Mouse (Mus musculus): Measurements from ENCODE around the gene Platr17.

- TF ChIP-seq CTCF (IDR thresholded peaks at IDR 0.05) (peak; percentile 77), EP300 (IDR thresholded peaks at IDR 0.05) (no peak)
Observed at GRCm38 (mm10) chr17:33897114-33897794, 7.7 kb upstream of the Platr17 start.
